Mouse (Mus musculus): Measurements from ENCODE around the gene Astl. TPM values are rescaled to one million over a fixed set of nuclear protein-coding genes. Genes with fewer than 3 reads are reported as not detected.

Astl gene
- total and polyA plus RNA-seq, 2 experiments from 2014 or later: not detected

DNA sequence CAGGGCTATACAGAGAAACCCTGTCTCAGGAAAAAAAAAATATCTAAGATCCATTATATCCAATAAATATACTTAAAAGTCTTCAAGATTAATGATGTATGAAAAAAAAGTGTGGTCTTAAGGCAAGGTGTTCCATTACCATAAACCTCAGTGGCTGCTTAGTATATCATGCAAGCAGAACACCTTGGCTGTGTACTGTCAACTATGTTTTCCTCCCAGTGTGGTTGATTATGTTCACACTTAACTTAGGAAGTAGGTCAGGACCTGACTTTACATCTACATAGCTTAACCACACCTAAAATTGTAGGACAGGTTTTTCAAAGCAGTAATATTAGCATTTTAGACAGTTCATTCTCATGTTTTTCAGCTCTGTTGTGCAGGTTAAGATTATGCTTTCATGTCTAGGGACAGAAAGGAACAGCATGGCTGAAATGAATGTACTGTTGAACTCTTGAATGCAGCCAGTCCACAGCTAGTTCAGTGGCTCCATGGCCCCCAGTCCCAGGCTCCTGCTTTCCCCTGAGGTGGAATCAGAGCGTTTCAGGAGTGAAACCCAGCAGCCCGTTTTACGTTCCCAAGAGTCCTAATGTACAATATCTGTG is 33.7 kb upstream of the Astl start:
- Histone ChIP-seq H3K27ac (ENCODE audit: low read depth, low read length) (no peak overlapping the region), H3K4me3 (ENCODE audit: low read depth, low read length) (no peak overlapping the region), H3K4me2 (ENCODE audit: low read depth, low read length, poor library complexity, severe bottlenecking) (no peak overlapping the region), H3K36me3 (ENCODE audit: insufficient read depth, low read length) (peaks cover 13% of the 10 kb centered on the region; the same call in 1 of the 2 replicates), H3K27me3 (ENCODE audit: insufficient read depth, low read length) (no peaks in the 10 kb centered on the region), H3K4me1 (ENCODE audit: insufficient read depth, low read length) (no peaks in the 10 kb centered on the region), H3K9ac (replicated peaks; ENCODE audit: low read length, poor library complexity, severe bottlenecking) (no peak overlapping the region), H3K9me3 (ENCODE audit: low read length) (no peaks in the 10 kb centered on the region)
- ATAC-seq (ENCODE audit: low FRiP score): no peak
- WGBS: 90% methylated on average over 3 of the region's 3 CpGs
- no peak for DNase-seq (ENCODE audit: low spot score)
- TF ChIP-seq CTCF (IDR thresholded peaks at IDR 0.05): no peak

DNA sequence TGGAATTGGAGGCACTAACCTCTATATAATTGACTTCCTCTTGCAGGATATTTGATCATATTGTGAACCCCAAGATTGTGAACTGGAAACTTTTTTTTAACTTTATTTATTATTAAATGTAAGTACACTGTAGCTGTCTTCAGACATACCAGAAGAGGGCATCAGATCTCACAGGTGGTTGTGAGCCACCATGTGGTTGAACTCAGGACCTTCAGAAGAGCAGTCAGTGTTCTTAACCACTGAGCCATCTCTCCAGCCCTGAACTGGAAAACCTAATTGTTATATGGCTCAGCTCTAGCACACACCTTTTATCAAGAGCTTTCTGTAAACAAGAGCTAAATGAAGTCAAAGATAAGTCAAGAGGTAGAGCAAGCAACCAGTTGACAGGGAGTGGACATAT is 32.3 kb upstream of the Astl start:
- DNase-seq (ENCODE audit: low spot score) (no peak), ATAC-seq (ENCODE audit: low FRiP score) (no peak)
- Histone ChIP-seq H3K4me1 (ENCODE audit: insufficient read depth, low read length) (no peaks in the 10 kb centered on the region), H3K4me3 (ENCODE audit: low read depth, low read length) (no peak overlapping the region), H3K4me2 (ENCODE audit: low read depth, low read length, poor library complexity, severe bottlenecking) (no peak overlapping the region), H3K9me3 (ENCODE audit: low read length) (no peaks in the 10 kb centered on the region), H3K27me3 (ENCODE audit: insufficient read depth, low read length) (no peaks in the 10 kb centered on the region), H3K27ac (ENCODE audit: low read depth, low read length) (no peak overlapping the region), H3K36me3 (ENCODE audit: insufficient read depth, low read length) (peaks cover 5% of the 10 kb centered on the region; the same call in 1 of the 2 replicates), H3K9ac (replicated peaks; ENCODE audit: low read length, poor library complexity, severe bottlenecking) (no peak overlapping the region)
- TF ChIP-seq CTCF (IDR thresholded peaks at IDR 0.05): peak; percentile 40

DNA sequence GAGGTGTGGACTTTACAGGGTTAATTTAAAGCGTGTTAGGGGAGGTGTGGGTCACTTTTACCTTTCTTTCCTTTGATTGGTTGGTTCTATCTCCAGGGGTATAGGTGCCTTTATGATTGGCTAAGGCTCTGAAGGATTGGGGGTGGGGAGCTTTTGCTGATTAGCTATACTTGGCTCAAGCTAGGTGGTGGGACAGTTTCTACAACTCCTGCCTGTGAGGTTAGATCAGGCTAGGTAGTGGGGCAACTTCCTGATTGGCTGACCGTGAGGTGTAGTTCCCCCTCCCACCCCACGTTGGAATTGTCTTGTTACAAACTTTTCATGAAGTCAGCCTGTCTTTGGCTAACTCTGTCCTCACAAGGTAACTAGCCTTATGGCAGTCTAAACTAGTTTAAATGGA is 31.3 kb upstream of the Astl start:
- no peaks in the 10 kb centered on the region for H3K4me1 ChIP-seq (ENCODE audit: insufficient read depth, low read length)
- WGBS: 57% methylated on average over 3 of the region's 3 CpGs
- no peak overlapping the region for H3K9ac ChIP-seq (replicated peaks; ENCODE audit: low read length, poor library complexity, severe bottlenecking)
- no peak for TF ChIP-seq CTCF (IDR thresholded peaks at IDR 0.05)
- H3K4me3 ChIP-seq (ENCODE audit: low read depth, low read length): no peak overlapping the region
- no peaks in the 10 kb centered on the region for H3K9me3 ChIP-seq (ENCODE audit: low read length)
- H3K27ac ChIP-seq (ENCODE audit: low read depth, low read length): no peak overlapping the region
- H3K36me3 ChIP-seq (ENCODE audit: insufficient read depth, low read length): no peaks in the 10 kb centered on the region
- no peaks in the 10 kb centered on the region for H3K27me3 ChIP-seq (ENCODE audit: insufficient read depth, low read length)
- no peak overlapping the region for H3K4me2 ChIP-seq (ENCODE audit: low read depth, low read length, poor library complexity, severe bottlenecking)
- ATAC-seq (ENCODE audit: low FRiP score) (no peak), DNase-seq (ENCODE audit: low spot score) (no peak)

DNA sequence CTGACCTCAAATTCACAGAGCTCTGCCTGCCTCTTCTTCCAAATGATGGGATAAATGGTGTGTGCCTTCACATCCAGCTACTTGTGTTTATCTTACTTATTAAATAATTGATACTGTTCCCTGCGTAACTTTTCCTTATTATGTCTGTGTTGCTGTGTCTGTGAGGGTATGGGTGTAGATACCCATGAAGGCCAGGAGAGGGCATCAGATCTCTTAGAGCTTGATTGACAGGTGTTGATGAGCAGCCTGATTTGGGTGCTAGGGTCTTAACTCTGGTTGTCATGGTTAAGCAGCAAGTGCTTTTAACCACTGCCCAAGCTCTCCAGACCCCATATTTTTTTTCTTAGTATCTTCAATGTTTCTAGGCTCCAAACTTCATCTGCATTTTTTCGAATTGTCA is 29.8 kb upstream of the Astl start:
- WGBS: 94% methylated on average over 2 of the region's 2 CpGs
- Histone ChIP-seq H3K27me3 (ENCODE audit: insufficient read depth, low read length) (no peaks in the 10 kb centered on the region), H3K9ac (replicated peaks; ENCODE audit: low read length, poor library complexity, severe bottlenecking) (no peak overlapping the region), H3K4me2 (ENCODE audit: low read depth, low read length, poor library complexity, severe bottlenecking) (no peak overlapping the region), H3K27ac (ENCODE audit: low read depth, low read length) (no peak overlapping the region), H3K36me3 (ENCODE audit: insufficient read depth, low read length) (no peaks in the 10 kb centered on the region), H3K4me1 (ENCODE audit: insufficient read depth, low read length) (no peaks in the 10 kb centered on the region), H3K9me3 (ENCODE audit: low read length) (no peaks in the 10 kb centered on the region), H3K4me3 (ENCODE audit: low read depth, low read length) (no peak overlapping the region)
- DNase-seq (ENCODE audit: low spot score) (peak; percentile 10), ATAC-seq (ENCODE audit: low FRiP score) (no peak)
- TF ChIP-seq CTCF (IDR thresholded peaks at IDR 0.05): peak; percentile 59

DNA sequence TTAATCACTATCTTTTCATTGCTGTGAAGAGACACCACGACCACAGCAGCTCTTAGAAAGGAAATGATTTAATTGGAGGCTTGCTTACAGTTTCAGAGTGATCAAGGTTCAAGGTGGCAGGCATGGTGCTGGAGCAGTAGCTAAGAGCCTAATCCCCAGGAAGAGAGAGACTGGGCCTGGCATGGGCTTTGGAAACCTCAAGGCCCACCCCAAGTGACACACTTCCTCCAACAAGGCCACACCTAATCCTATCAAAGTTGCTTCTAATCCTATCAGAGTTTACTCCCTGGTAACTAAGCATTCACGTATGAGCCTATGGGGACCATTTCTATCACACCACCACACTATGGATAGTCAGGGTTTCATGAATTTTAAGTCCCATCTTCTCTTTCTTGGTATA is 28.2 kb upstream of the Astl start:
- Histone ChIP-seq H3K4me2 (ENCODE audit: low read depth, low read length, poor library complexity, severe bottlenecking) (no peak overlapping the region), H3K4me3 (ENCODE audit: low read depth, low read length) (no peak overlapping the region), H3K27me3 (ENCODE audit: insufficient read depth, low read length) (no peaks in the 10 kb centered on the region), H3K4me1 (ENCODE audit: insufficient read depth, low read length) (no peaks in the 10 kb centered on the region), H3K27ac (ENCODE audit: low read depth, low read length) (no peak overlapping the region), H3K9ac (replicated peaks; ENCODE audit: low read length, poor library complexity, severe bottlenecking) (no peak overlapping the region), H3K9me3 (ENCODE audit: low read length) (no peaks in the 10 kb centered on the region), H3K36me3 (ENCODE audit: insufficient read depth, low read length) (no peaks in the 10 kb centered on the region)
- TF ChIP-seq CTCF (IDR thresholded peaks at IDR 0.05): no peak
- 61% methylated on average over 2 of the region's 2 CpGs for WGBS
- ATAC-seq (ENCODE audit: low FRiP score) (no peak), DNase-seq (ENCODE audit: low spot score) (no peak)

DNA sequence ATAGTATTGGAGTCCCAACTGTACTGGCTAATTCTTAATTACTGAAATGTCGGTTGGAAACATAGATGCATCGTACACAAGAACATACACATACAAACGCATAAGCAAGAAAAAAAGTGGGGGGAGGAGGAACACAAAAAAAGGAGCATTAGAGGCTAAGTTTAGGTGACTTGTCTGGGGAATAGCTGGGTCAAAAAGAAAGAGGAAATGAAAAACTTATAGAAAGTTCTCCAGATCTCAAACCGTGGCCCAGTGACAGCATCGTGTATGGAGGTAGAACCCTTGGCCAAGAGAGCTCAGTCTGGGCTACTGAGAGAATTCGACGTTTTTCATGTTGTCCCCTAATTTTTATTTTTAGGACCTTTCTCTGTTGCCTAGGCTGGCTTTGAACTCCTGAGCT is 27.8 kb upstream of the Astl start:
- H3K4me1 ChIP-seq (ENCODE audit: insufficient read depth, low read length): no peaks in the 10 kb centered on the region
- DNase-seq (ENCODE audit: low spot score): no peak
- TF ChIP-seq CTCF (IDR thresholded peaks at IDR 0.05): no peak
- no peak overlapping the region for H3K27ac ChIP-seq (ENCODE audit: low read depth, low read length)
- ATAC-seq (ENCODE audit: low FRiP score): no peak
- no peak overlapping the region for H3K9ac ChIP-seq (replicated peaks; ENCODE audit: low read length, poor library complexity, severe bottlenecking)
- no peaks in the 10 kb centered on the region for H3K27me3 ChIP-seq (ENCODE audit: insufficient read depth, low read length)
- no peak overlapping the region for H3K4me2 ChIP-seq (ENCODE audit: low read depth, low read length, poor library complexity, severe bottlenecking)
- WGBS: 92% methylated on average over 7 of the region's 7 CpGs
- no peaks in the 10 kb centered on the region for H3K36me3 ChIP-seq (ENCODE audit: insufficient read depth, low read length)
- no peak overlapping the region for H3K4me3 ChIP-seq (ENCODE audit: low read depth, low read length)
- no peaks in the 10 kb centered on the region for H3K9me3 ChIP-seq (ENCODE audit: low read length)

Measured in midbrain, postnatal 0 days (tissue).